Mouse (Mus musculus) myocyte (in vitro differentiated cells): ENCODE results near the gene Cpne2.

Experiments
- CEBPB ChIP-seq: IDR thresholded peaks from 2 replicates; pipeline ENCODE4 v1.6.1; 2011; ENCODE audit warnings: mild to moderate bottlenecking, moderate library complexity; ENCODE audit not compliant: poor library complexity, insufficient read depth, severe bottlenecking
- E2F4 ChIP-seq: IDR thresholded peaks from one replicate; pipeline ENCODE4 v1.6.1; 2011; ENCODE audit warnings: mild to moderate bottlenecking, control low read depth, moderate library complexity; ENCODE audit not compliant: insufficient read depth
- MAX ChIP-seq: IDR thresholded peaks from one replicate; pipeline ENCODE4 v1.6.1; 2011; ENCODE audit warnings: low read depth, mild to moderate bottlenecking, control low read depth
- MYOD1 ChIP-seq, 3 experiments: IDR thresholded peaks; one replicate each; pipeline ENCODE4 v1.6.1; 2011; ENCODE audit warnings: control low read depth in 2 of 3, low read depth in 2 of 3, mild to moderate bottlenecking in 2 of 3, moderate library complexity in 1 of 3; ENCODE audit not compliant: insufficient read length in 2 of 3, control insufficient read depth in 1 of 3
- MYOG ChIP-seq, 3 experiments: IDR thresholded peaks; one replicate each; pipeline ENCODE4 v1.6.1; 2011; ENCODE audit warnings: control low read depth in 2 of 3, low read depth in 2 of 3, mild to moderate bottlenecking in 2 of 3; ENCODE audit not compliant: insufficient read length in 2 of 3, control insufficient read depth in 1 of 3, insufficient read depth in 1 of 3
- POLR2A ChIP-seq: IDR thresholded peaks from one replicate; pipeline ENCODE4 v1.6.1; 2011; ENCODE audit warnings: low read depth, mild to moderate bottlenecking, control low read depth, moderate library complexity; ENCODE audit not compliant: insufficient read length
- POLR2AphosphoS2 ChIP-seq: IDR thresholded peaks from one replicate; pipeline ENCODE4 v1.6.1; 2011; ENCODE audit warnings: low read depth, control low read depth; ENCODE audit not compliant: insufficient read length
- SRF ChIP-seq: IDR thresholded peaks from one replicate; pipeline ENCODE4 v1.6.1; 2011; ENCODE audit warnings: low read depth; ENCODE audit not compliant: control insufficient read depth, insufficient read length
- TCF12 ChIP-seq: IDR thresholded peaks from one replicate; pipeline ENCODE4 v1.6.1; 2011; ENCODE audit warnings: mild to moderate bottlenecking, control low read depth; ENCODE audit not compliant: poor library complexity, insufficient read depth, severe bottlenecking
- USF1 ChIP-seq: IDR thresholded peaks from one replicate; pipeline ENCODE4 v1.6.1; 2011; ENCODE audit warnings: low read depth, mild to moderate bottlenecking, control low read depth, moderate library complexity

DNA sequence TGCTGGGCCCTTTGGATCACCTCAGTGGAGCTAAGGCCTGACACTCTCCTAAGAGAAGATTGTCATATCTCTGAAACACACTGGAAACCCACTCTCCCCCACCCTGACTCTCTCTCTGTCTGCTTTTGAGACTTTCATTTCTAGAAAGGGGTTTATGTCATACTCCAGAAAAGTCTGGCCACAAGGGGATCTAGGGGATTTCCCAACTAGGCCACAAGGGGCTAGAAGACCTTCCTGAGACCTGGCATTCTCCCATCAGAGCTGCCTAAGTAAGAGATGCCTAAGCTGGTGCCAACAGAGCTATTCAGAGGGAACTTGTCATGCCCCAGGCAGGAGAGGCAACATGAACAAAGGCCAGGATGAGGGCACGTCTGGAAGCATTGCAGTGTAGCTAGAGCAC lies 39.5 kb upstream of the Cpne2 start:
- TF ChIP-seq POLR2A (no peak), MYOD1 (IDR thresholded peaks at IDR 0.05; ENCODE audit: control insufficient read depth in 1 of 3, insufficient read length in 2 of 3, low read depth in 2 of 3) (no peak), SRF (no peak), POLR2AphosphoS2 (no peak), MAX (no peak), E2F4 (no peak), CEBPB (no peak), TCF12 (no peak), MYOG (IDR thresholded peaks at IDR 0.05; ENCODE audit: control insufficient read depth in 1 of 3, insufficient read depth in 1 of 3, insufficient read length in 2 of 3, low read depth in 2 of 3) (no peak), USF1 (no peak)
